Mouse (Mus musculus): ENCODE results near the gene Prkca. TPM values are rescaled to one million over a fixed set of nuclear protein-coding genes. Genes with fewer than 3 reads are reported as not detected.

The Prkca gene
- total RNA-seq (2023) = 10 to 100 TPM; 25.1 to 41.7 TPM

DNA sequence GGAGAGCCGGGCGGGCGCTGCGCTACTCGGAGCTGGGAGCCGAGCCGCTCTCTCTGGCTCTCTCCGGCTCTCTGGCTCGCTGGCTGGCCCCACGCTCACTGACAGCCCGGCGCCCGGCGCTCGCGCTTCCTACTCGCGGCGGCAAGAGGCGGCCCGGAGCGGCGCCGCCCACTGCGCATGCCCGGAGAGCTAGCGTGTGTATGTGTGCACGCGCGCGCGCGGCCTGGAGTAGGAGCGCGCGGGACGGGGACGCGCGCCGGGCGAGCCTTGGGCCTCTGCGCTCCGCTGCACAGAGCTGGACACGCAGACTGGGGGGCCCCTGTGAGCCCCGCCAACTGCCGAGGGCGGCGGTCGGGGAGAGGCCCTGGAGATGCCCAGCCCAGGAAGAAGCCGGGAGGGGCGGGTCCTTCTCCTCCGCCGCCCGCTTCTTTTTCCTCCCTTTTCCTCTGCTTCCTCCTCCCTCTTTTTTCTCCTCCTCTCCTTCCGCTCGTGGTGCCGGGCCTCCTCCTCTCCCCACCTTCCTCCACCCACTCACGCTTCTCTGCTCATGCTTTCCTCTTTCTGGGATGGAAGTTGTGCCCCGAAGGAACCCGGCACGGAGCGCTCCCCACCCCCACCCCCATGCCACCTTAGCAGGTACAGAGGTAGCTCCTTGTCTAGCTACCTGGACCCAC is at the start of gene Prkca:
TSS of gene Prkca (minus strand) at position 140 of the 674 bp plus-strand sequence.

GRCm38 (mm10) chr11:108342781-108343768 is 653 bp downstream of the Prkca start, which contains the start of gene Apoh:
Gene Apoh, plus strand, starts transcription at chr11:108343354.

DNA sequence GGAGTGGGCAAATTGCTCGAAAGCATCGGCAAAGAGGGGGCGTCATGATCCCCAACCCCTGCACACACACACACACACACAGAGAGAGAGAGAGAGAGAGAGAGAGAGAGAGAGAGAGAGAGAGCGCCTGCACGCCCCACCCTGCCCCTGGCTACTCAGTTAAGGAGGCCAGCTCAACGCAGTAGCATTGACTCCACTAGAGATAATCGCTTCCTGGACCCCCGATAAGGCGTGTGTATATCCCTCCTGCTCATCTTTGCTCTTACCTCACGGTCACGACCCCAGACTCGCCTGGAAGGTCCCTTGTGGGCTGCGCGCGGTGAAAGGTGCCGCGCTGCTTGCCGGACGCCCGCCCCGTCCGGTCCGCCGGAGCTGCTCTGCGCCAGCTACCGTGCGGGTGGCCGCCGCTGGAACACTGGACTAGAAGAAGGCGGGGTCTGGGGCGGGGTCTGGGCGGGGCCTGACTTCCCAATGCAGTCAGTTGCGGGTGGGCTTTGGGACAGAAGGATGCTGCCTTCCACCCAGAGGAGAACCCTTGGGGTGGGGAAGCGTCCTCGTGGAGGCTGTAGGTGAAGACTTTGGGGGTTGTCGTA is 429.0 kb downstream of the Prkca start, which contains the start of gene Cacng5:
TSS of gene Cacng5 (minus strand) at position 422 of the 593 bp plus-strand sequence.

Other genes with a start within 250 kb of the Prkca start
- not detected for gene Apoh, start 574 bp downstream of the Prkca start, total RNA-seq (2023)
- gene Cep112, start 81.3 kb upstream of the Prkca start, total RNA-seq (2023) = 1 to 10 TPM in 1 of 2 experiments, under 1 TPM in 1; 0.47 to 2.9 TPM

All from B cell, adult 67 days (primary cell).